Mouse (Mus musculus) adrenal gland, adult 8-10 months (tissue): ENCODE data around the gene Armh1. TPM values are rescaled to one million over a fixed set of nuclear protein-coding genes. Genes with fewer than 3 reads are reported as not detected.
"Not testable (repeated sequence)": the region's sequence is repeated elsewhere in the genome, so short reads cannot be mapped to it uniquely, and the experiment has no call there.

Experiments used
- DNase-seq: peaks from one replicate; pipeline ENCODE4 v3.0.0; 2022
- total RNA-seq, 4 experiments: library from RNA; stranded (reverse); gene quantifications; 2 replicates each; pipeline ENCODE4 v1.2.4; 2022

The Armh1 gene
- total RNA-seq, 4 experiments from 2014 or later = 2.6 to 3.7 (median 3.0) TPM

GRCm38 (mm10) chr4:117267831-117268437 is 16.0 kb upstream of the Armh1 start:
- no peak for DNase-seq

- DNase-seq = no peak
These were observed 15.4 kb upstream of the Armh1 start for GRCm38 (mm10) chr4:117267284-117267683.

- DNase-seq = no peak
These were observed 11.1 kb upstream of the Armh1 start for GRCm38 (mm10) chr4:117262987-117263386.

DNA sequence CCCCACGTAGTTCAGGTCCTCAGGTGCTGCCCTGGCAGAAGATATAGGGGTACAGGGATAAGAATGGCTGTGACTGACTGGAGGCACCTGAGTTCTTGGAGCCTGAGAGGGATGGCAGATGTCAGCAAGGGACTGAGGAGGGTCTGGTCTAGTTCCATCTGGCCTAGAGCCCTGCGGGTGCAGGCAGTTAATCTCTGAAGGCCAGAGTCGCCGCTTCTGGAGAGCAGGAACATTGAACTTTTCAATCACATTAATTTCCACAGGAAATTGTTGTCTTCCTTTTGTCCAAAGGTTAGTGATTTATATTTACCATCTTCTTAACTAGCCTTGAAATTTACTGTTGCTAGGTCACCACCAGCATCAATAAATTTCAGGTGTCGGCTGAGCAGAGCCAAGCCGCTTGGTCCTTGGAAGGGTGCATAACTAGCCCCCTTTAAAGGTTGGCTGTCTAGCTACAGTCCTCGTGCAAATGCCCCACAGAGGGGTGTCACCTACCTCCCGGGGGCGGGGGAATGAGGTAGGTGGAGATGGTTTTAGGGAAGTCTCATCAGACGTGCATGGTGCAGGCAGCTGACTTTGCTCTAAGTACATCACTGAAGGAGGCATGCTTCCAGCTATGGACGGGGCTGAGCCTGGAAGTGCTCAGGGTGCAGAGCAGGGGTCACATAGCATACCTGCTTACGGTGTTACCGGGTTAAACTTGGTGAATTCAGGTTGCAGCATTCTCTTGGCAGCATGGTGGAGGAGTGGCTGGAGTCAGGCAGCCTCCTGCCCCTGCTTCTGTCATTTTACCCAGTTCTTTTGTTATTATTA is 10.4 kb upstream of the Armh1 start:
- peak; percentile 74 for DNase-seq

- no peak for DNase-seq
These were observed 9.3 kb upstream of the Armh1 start for GRCm38 (mm10) chr4:117261222-117261621.

- DNase-seq = not testable (repeated sequence)
These were observed 8.0 kb upstream of the Armh1 start for GRCm38 (mm10) chr4:117259909-117260308.

- DNase-seq = no peak
These were observed 2.7 kb upstream of the Armh1 start for GRCm38 (mm10) chr4:117254672-117255071.

GRCm38 (mm10) chr4:117254017-117254627 is 2.2 kb upstream of the Armh1 start:
- DNase-seq = no peak

GRCm38 (mm10) chr4:117253218-117254016 is 1.5 kb upstream of the Armh1 start:
- DNase-seq = no peak

GRCm38 (mm10) chr4:117252755-117253154 is 830 bp upstream of the Armh1 start:
- DNase-seq = no peak

GRCm38 (mm10) chr4:117252351-117252750 is 426 bp upstream of the Armh1 start:
- DNase-seq = peak; percentile 59

DNA sequence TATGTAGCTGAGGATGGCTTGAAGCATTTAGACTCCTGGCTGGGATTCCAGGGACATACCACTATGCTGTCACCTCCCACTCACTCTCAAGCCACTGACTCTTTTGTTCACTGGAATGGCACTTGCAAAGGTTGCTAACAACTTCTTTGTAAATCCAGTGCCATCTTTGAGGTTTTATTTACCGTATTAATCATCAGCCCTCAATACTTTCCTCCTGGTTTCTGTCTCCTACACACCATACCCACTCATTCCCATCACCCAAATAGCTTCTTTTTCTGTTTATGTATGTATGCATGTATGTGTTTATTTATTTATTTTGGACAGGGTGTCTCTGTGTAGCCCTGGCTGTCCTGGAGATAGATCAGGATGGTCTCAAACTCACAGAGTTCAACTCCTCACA is 943 bp downstream of the Armh1 start:
- DNase-seq = no peak

DNA sequence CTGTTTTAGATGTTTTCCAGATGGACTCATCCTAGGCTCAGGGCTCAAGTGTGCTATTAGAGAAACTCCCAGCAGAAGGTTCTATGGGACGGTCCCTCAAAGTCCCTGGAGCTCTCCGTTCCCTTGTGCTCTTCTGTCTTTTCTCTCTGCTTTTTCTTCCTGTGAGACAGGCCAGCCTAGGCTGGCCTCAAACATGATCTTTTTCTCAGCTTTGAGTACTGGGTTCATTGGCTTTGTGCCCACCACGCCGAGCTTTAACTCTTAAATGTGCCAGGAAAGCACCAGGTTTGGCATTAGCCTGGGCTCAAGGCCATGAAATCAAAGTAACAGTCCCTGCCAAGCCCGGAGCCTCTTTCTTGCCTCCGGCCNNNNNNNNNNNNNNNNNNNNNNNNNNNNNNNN is 11.1 kb downstream of the Armh1 start:
- peak; percentile 57 for DNase-seq

- DNase-seq = no peak
These were observed 12.8 kb downstream of the Armh1 start for GRCm38 (mm10) chr4:117239153-117239552.

DNA sequence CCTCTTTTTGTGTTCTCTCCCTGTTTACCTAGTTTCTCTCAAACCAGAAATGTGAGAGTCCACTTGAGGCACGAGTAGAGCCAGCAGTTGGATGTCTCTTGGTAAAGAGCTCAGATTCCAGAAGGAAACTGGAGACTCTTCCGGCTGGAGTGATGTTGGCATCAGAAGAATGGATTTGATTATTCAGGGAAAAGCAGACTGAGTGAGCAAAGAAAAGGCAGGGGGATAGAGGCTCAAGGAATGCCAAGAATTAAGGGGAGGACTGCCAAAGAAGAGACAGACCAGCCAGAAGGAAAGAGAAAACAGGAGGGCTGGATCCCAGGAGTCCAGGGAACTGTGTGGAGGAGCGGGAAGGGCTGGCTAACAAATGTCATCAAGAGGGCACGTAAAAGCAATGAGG is 16.1 kb downstream of the Armh1 start:
- DNase-seq = no peak

DNA sequence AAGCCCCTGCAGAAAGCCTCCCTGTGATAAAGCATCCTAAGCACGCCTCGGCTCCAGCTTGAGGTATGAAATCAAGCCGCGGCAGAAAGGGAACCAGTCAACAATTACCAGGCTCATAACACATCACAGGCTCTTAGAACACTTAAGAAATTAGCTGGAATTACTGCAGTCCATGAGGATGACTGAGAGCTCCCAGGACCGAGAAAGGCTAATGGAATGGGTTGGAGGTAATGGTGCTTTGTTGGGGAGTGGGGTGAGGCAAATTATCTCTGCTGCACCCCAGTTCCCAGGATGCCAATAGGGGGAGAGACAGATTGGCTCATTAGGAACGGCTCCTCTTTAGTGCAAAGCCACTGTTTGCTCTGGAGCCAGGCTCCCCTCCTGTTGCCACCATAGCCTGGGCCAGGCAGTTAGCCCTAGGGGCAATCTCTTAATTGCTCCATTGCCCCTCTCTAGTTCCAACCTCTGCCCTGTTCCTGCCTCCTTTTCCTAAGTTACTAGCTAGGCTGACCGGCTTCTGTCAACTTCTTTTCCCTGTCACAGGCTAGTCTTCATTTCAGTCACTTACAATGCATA is 17.7 kb downstream of the Armh1 start:
- no peak for DNase-seq

- DNase-seq = peak; percentile 31
These were observed 20.7 kb downstream of the Armh1 start for GRCm38 (mm10) chr4:117231208-117231607.

GRCm38 (mm10) chr4:117230331-117230730 is 21.6 kb downstream of the Armh1 start:
- DNase-seq = no peak

- no peak for DNase-seq
These were observed 22.3 kb downstream of the Armh1 start for GRCm38 (mm10) chr4:117229590-117229989.

GRCm38 (mm10) chr4:117225250-117225649 is 26.7 kb downstream of the Armh1 start:
- no peak for DNase-seq

GRCm38 (mm10) chr4:117224122-117224521 is 27.8 kb downstream of the Armh1 start:
- no peak for DNase-seq

DNA sequence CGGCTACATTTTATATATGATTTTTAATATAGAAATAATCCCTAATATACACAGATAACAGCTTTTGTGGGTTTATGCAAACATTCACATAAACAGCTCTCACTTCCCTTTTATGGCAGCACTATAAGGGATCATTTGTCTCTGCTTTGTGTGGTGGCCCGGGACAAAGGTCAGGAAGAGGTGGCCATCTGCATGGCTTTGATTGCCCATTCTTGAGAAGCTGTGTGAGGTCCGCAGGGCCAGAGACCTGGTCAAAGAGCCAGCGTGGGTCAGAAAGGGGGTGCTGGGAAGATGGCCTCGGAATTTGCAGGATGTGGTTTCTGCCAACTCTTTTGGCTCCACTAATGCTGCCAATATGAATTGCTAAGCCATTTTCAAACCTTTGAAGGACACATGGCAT is 28.9 kb downstream of the Armh1 start:
- no peak for DNase-seq
